Mouse (Mus musculus): ENCODE measurements around the gene Surf2. TPM values are rescaled to one million over a fixed set of nuclear protein-coding genes. Genes with fewer than 3 reads are reported as not detected.
A peak's percentile ranks its signal among the peaks of the same experiment; 100 is the strongest.
"Not testable (repeated sequence)": the region's sequence is repeated elsewhere in the genome, so short reads cannot be mapped to it uniquely, and the experiment has no call there.

Surf2 gene
- polyA plus RNA-seq (2017; shearing (Covaris generic)), result 10 to 100 TPM; 31.8 to 57.2 (median 52.2) TPM

DNA sequence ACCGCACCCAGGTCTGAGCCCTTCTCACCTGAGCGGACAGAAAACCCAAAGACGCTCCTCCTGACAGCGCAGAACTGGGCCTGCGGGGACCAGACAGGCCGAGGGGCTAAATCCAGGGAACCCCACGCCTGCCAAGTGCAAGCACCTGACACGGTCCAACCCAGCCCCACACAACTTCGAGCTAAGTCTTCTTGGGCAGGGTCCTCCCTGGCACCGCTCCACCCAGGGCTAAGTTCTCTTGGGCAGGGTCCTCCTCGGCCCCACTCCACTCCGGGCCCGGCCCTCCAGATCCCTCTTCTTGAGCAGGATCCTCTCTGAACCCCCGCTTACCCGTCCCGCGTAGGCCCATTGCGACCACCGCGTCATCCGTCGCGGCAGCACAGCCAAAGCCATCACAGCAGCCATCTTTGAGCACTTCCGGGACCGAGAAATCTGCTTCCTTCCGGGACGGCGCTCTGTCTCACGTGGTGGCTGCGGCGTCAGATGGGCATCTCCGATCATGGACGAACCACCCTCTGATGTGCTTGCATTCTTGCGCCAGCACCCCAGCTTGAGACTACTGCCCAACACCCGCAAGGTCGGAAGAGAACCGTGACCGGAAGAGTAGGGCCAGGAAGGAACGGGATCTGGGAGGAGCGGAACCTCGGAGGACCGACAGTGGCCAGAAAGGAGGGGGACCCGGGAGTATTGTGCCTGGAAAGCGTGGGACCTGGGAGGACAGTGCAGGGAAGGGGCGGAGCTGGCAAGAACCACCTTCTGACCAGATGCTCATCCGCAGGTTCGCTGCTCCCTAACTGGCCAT, at the start of gene Surf2, which contains the start of gene Surf1:
Surf2 (plus strand) TSS at position 441 of the 802 bp plus-strand sequence.
Surf1 (minus strand) TSS at position 604 of the 802 bp plus-strand sequence.
- peak; percentile 94 for ATAC-seq

- no peak for ATAC-seq
These were observed 45.5 kb upstream of the Surf2 start for GRCm38 (mm10) chr2:26870666-26871065.

DNA sequence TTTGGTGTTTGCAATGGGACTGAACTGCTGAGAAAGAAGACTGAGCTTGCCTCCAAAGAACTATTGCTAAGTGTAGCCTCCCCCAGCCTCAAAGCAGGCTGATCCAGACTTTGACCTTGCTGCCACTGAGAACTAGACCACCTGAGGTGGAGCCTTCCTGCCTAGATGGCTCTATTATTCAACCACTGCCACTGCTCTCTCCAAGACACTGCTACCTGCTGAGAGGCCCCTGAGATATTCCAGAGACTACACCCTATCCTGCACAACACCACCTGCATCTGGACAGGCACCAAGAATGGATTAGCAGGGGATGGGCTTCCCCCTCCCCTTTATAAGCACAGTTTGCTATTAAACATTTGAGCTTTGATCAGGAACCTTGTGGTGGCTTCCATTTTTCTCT, 37.6 kb upstream of the Surf2 start:
- no peak for ATAC-seq

- not testable (repeated sequence) for ATAC-seq
These were observed 30.6 kb upstream of the Surf2 start for GRCm38 (mm10) chr2:26885541-26885940.

GRCm38 (mm10) chr2:26886170-26886569, 30.0 kb upstream of the Surf2 start:
- ATAC-seq, result not testable (repeated sequence)

DNA sequence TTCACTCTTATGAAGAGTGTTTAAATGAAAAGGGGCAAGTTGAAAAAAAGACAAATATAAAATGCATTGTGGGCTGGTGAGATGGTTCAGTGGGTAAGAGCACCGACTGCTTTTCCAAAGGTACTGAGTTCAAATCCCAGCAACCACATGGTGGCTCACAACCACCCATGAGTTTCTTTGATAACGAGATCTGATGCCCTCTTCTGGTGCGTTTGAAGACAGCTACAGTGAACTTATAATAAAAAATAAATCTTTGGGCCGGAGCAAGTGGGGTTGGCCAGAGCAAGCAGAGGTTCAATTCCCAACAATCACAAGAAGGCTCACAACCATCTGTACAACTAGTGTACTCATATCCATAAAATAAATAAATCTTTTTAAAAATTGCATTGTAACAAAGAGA, 20.3 kb upstream of the Surf2 start:
- no peak for ATAC-seq

- ATAC-seq, result no peak
These were observed 15.4 kb upstream of the Surf2 start for GRCm38 (mm10) chr2:26900731-26901130.

GRCm38 (mm10) chr2:26901834-26902400, 14.2 kb upstream of the Surf2 start:
- ATAC-seq, result no peak

GRCm38 (mm10) chr2:26902467-26903220, 13.5 kb upstream of the Surf2 start, which contains the start of gene Surf6:
TSS of gene Surf6 (minus strand) at chr2:26902879.
- ATAC-seq, result peak; percentile 98

GRCm38 (mm10) chr2:26903311-26903710, 12.9 kb upstream of the Surf2 start:
- no peak for ATAC-seq

GRCm38 (mm10) chr2:26905936-26906335, 10.2 kb upstream of the Surf2 start:
- no peak for ATAC-seq

- ATAC-seq, result no peak
These were observed 9.7 kb upstream of the Surf2 start for GRCm38 (mm10) chr2:26906431-26906830.

DNA sequence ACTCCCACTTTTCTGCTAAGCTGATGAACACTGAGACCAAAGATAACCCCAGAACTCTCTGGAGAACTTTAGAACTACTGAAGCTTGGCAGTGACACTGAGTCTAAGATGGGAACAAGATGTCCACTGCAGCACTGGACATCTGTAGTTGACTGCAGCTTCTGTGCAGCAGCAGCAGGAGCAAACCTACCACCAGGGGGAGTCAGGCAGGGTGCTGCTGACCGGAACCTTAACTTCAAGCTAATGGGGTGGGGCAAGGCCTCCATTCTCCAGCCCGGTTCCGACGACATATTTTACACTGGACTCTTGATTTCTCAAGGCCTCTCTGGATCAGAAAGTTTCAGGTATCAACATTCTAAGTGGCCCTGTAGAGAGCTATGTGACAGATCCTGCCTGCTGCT, 9.1 kb upstream of the Surf2 start:
- no peak for ATAC-seq

DNA sequence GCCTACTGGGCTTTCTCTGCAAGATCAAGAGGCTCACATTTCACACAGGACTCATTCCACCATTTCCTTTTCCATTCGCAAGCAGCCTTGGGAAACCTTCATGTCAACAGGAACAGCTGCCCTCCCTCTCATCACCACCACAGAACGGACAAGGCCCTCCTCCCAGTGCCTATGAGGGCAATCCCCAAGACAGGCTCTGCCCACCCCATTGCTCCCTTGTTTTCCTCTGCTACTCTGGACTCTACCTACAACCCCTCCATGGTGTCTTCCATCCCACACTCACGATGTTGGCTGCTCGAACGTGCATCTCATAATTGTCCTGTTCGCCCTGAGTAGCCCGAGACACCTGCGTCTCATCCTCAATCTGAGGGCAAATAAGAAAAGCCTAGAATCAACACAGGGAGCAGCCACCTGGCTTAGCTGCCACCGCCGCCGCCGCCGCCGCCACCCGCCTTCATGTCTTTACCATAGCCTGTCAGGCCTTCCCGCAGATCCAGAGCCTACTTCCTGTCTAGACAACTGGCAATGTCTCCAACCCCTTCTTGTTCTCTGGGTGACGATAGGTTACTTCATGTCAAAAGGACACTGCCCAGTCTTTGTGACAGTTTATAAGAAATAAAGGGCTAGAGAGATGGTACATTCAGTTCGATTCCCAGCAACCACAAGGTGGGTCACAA, 7.3 kb upstream of the Surf2 start:
- ATAC-seq, result no peak

GRCm38 (mm10) chr2:26909387-26909784, 6.8 kb upstream of the Surf2 start:
- no peak for ATAC-seq

- peak; percentile 93 for ATAC-seq
These were observed 5.8 kb upstream of the Surf2 start, which contains the start of the genes Med22 and Rpl7a for GRCm38 (mm10) chr2:26910124-26910993. TSS of gene Med22 (minus strand) at chr2:26910677. TSS of gene Rpl7a (plus strand) at chr2:26910764.

GRCm38 (mm10) chr2:26910994-26911765, 5.0 kb upstream of the Surf2 start:
- ATAC-seq, result peak; percentile 28

- ATAC-seq, result no peak
These were observed 3.9 kb upstream of the Surf2 start for GRCm38 (mm10) chr2:26912253-26912770.

DNA sequence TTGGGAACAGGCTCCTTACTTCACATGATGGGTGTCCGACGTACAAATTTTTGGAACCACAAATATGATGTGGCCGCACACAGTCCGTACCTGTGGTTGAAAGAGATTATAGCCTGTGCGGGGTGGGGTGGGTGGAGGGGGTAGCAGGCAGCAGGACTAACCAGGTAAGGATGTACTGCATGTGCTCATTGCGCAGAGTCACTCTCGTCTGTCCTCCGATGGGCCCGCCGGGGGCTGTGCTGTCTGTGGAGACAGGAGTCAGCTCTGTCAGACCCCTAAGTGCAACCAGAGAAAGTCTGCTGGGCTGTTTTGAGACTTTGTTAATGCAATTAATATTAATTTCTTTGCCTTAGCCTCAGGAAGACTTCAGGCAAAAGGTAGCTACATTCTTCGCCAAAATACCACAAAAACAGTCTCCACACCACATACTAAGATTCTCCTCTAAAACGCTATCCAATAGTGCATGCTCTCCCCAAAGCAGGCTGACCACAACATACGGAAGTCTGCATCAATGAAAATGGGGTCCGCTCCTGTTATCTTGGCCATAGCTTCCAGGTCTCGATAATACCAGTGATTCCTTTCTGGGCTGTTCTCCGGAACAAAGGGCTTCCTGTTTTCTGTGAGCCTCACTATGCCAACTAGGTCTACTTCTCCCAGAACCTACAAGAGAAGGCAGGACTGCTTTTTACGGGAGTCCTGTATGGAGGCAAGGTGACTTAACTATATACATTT, 2.6 kb upstream of the Surf2 start:
- no peak for ATAC-seq

All from inflammation-experienced regulatory T-cells, adult 6 months (primary cell).